In genomic region chr2:23035467-23035866, GRCm38 (mm10) we compare ENCODE assay signal across 23 mouse cellular contexts. TPM values are rescaled to one million over a fixed set of nuclear protein-coding genes. Genes with fewer than 3 reads are reported as not detected.
DNase-seq lines count a peak whose midpoint lies in the region; ATAC-seq and TF ChIP-seq lines count a peak whose summit lies in the region.
"Had no signal": no experiment of that assay in that cellular context is flagged by ENCODE, and none has a peak within 500 bp of the region (broad histone marks: within the 10 kb centered on the region; RNA-seq: fewer than 3 reads in every experiment).

No protein-coding gene starts in this region.

- no peak for TF ChIP-seq EP300 in heart, adult 2 months (IDR thresholded peaks at IDR 0.05; ENCODE audit: insufficient read depth, low read depth, low read length)

- no peaks in the 10 kb centered on the region for H3K27me3 ChIP-seq in heart, adult 2 months (ENCODE audit: control insufficient read depth, insufficient read depth, low read length)
- H3K27me3 ChIP-seq in megakaryocyte, embryonic 14.5 days (replicated peaks): no peaks in the 10 kb centered on the region
- H3K27me3 ChIP-seq in myocyte (ENCODE audit: control insufficient read depth, insufficient read depth, insufficient read length): no peaks in the 10 kb centered on the region
- no peaks in the 10 kb centered on the region for H3K27me3 ChIP-seq in midbrain, postnatal 0 days (ENCODE audit: insufficient read depth, low read length)
- H3K27me3 ChIP-seq: CH12.LX; heart, embryonic 12.5 days; heart, embryonic 15.5 days; hindbrain, embryonic 13.5 days had no signal

- H3K79me2 ChIP-seq in heart, adult 2 months (replicated peaks; ENCODE audit: control insufficient read depth, insufficient read depth, low read length): peaks cover 7% of the 10 kb centered on the region
- peaks cover 88% of the 10 kb centered on the region for H3K79me2 ChIP-seq in myocyte (ENCODE audit: control insufficient read depth, insufficient read depth)

- intact Hi-C loops in heart, adult 2 months (cut with DNase I): loop anchor here (5.0 kb wide), 1 partner anchor 68 kb away; no protein-coding TSS in a partner anchor

- no peak overlapping the region for H3K4me3 ChIP-seq in heart, adult 2 months
- H3K4me3 ChIP-seq in megakaryocyte, embryonic 14.5 days (replicated peaks): peak overlapping the region; percentile 56
- H3K4me3 ChIP-seq in myocyte: no peak overlapping the region
- no peak overlapping the region for H3K4me3 ChIP-seq in midbrain, postnatal 0 days (ENCODE audit: low read depth, low read length)
- H3K4me3 ChIP-seq: heart, embryonic 12.5 days; heart, embryonic 15.5 days; hindbrain, embryonic 10.5 days; hindbrain, embryonic 13.5 days had no signal

- H3K36me3 ChIP-seq in heart, adult 2 months (ENCODE audit: control insufficient read depth, insufficient read depth, low read length): peaks cover 22% of the 10 kb centered on the region
- peaks cover 43% of the 10 kb centered on the region for H3K36me3 ChIP-seq in megakaryocyte, embryonic 14.5 days (replicated peaks; ENCODE audit: low read length)
- H3K36me3 ChIP-seq in myocyte (ENCODE audit: control insufficient read depth, insufficient read depth): no peaks in the 10 kb centered on the region
- 0 out of 2 replicates have a peak, but pooled peaks cover 2% of the 10 kb centered on the region for H3K36me3 ChIP-seq in midbrain, postnatal 0 days (ENCODE audit: insufficient read depth, low read length)
- H3K36me3 ChIP-seq: heart, embryonic 15.5 days had no signal

- no peak for TF ChIP-seq CTCF in heart, adult 2 months (IDR thresholded peaks at IDR 0.05)
- TF ChIP-seq CTCF in midbrain, postnatal 0 days (IDR thresholded peaks at IDR 0.05): no peak

- H3K9me3 ChIP-seq in megakaryocyte, embryonic 14.5 days: no peaks in the 10 kb centered on the region
- no peaks in the 10 kb centered on the region for H3K9me3 ChIP-seq in midbrain, postnatal 0 days (ENCODE audit: low read length)
- H3K9me3 ChIP-seq: G1E; heart, embryonic 12.5 days; heart, embryonic 15.5 days; hindbrain, embryonic 10.5 days; hindbrain, embryonic 13.5 days had no signal

- peaks cover 13% of the 10 kb centered on the region for H3K4me1 ChIP-seq in heart, adult 2 months (ENCODE audit: control insufficient read depth, insufficient read depth, low read length)
- H3K4me1 ChIP-seq in megakaryocyte, embryonic 14.5 days: peaks cover 66% of the 10 kb centered on the region
- H3K4me1 ChIP-seq in midbrain, postnatal 0 days (ENCODE audit: insufficient read depth, low read length): peaks cover 8% of the 10 kb centered on the region

- WGBS in heart, adult 2 months: 92% methylated on average over 1 of the region's 1 CpGs
- WGBS in midbrain, postnatal 0 days: 98% methylated on average over 1 of the region's 1 CpGs

- H3ac ChIP-seq in myocyte (ENCODE audit: control insufficient read depth, insufficient read length): no peak overlapping the region

- TF ChIP-seq POLR2A in heart, adult 2 months (IDR thresholded peaks at IDR 0.05; ENCODE audit: insufficient read depth, low read depth, low read length): no peak
- TF ChIP-seq POLR2A in myocyte (IDR thresholded peaks at IDR 0.05; ENCODE audit: insufficient read length, low read depth): no peak

- H3K9ac ChIP-seq in heart, adult 2 months (ENCODE audit: low read depth, low read length): no peak overlapping the region
- H3K9ac ChIP-seq in midbrain, postnatal 0 days (replicated peaks; ENCODE audit: low read length, poor library complexity, severe bottlenecking): no peak overlapping the region
- H3K9ac ChIP-seq: forebrain, postnatal 0 days; heart, embryonic 12.5 days; heart, embryonic 15.5 days; hindbrain, embryonic 13.5 days had no signal

- peak overlapping the region; percentile 53 for H3K4me2 ChIP-seq in myocyte (ENCODE audit: low read depth)
- H3K4me2 ChIP-seq in midbrain, postnatal 0 days (ENCODE audit: low read depth, low read length, poor library complexity, severe bottlenecking): no peak overlapping the region
- H3K4me2 ChIP-seq: heart, embryonic 12.5 days; heart, embryonic 15.5 days; hindbrain, embryonic 13.5 days had no signal

- no peak overlapping the region for H3K27ac ChIP-seq in heart, adult 2 months
- H3K27ac ChIP-seq in midbrain, postnatal 0 days (ENCODE audit: low read depth, low read length): no peak overlapping the region
- H3K27ac ChIP-seq: heart, embryonic 15.5 days; hindbrain, embryonic 10.5 days; hindbrain, embryonic 13.5 days had no signal

- no peak for ATAC-seq in megakaryocyte, adult 5-6 weeks (ENCODE audit: poor library complexity, severe bottlenecking)
- ATAC-seq in midbrain, postnatal 0 days (ENCODE audit: low FRiP score): no peak
- ATAC-seq: forebrain, embryonic 14.5 days; forebrain, postnatal 0 days; hindbrain, embryonic 16.5 days had no signal

- peak; percentile 4 for DNase-seq in heart, adult 11 months
- DNase-seq in heart, adult 2 months: no peak
- DNase-seq in midbrain, postnatal 0 days (ENCODE audit: low spot score): no peak
- DNase-seq in T-cell, adult 2 months (ENCODE audit: low spot score): no peak
- DNase-seq: adrenal gland, postnatal 10 days; adrenal gland, postnatal 36 days; B cell, adult 2 months; cerebellum, adult 18-20 months; cerebellum, postnatal 14 days; forebrain, postnatal 0 days; gastrocnemius, postnatal 25 days; heart, postnatal 36 days had no signal

TF ChIP-seq in myocyte, 11 proteins besides CTCF, POLR2A, EP300 and RAD21:
- TF ChIP-seq REST (IDR thresholded peaks at IDR 0.05; ENCODE audit: insufficient read depth, insufficient read length) (no peak), E2F4 (IDR thresholded peaks at IDR 0.05; ENCODE audit: insufficient read depth) (no peak), CEBPB (IDR thresholded peaks at IDR 0.05; ENCODE audit: insufficient read depth, poor library complexity, severe bottlenecking) (no peak), SRF (IDR thresholded peaks at IDR 0.05; ENCODE audit: control insufficient read depth, insufficient read length, low read depth) (no peak)

RNA-seq across cellular contexts. Expression of gene Abi1, which starts 4.6 kb away (rescaled TPM):
- total RNA-seq in heart, adult 2 months (2021): 10 to 100 TPM; 20.9 to 23.5 TPM
- 32.6 and 40.9 TPM in 2 replicates for polyA plus RNA-seq in heart, adult 2 months (2012; rRNA removed)
- 61.8 and 70.5 TPM in 2 replicates for polyA plus RNA-seq in megakaryocyte, embryonic 14.5 days (2012; ENCODE audit: insufficient read depth, low replicate concordance)
- total RNA-seq in megakaryocyte, adult 5-6 weeks (2015): 144 TPM in 2 replicates
- total RNA-seq in megakaryocyte, adult 5-6 weeks (2017): 185 and 235 TPM in 2 replicates
- polyA plus RNA-seq in myocyte (2012; fragmentation: generic; extraction: Trizol): 28.0 TPM
- total RNA-seq in midbrain, postnatal 0 days (2014; rRNA removed): 154 and 206 TPM in 2 replicates
- polyA plus RNA-seq in midbrain, postnatal 0 days (2015; fragmentation: Nextera tagmentation; extraction: Ambion mirVana): 68.6 and 71.4 TPM in 2 replicates

RNA-seq across cellular contexts. Expression of gene Acbd5, which starts 32.5 kb away (rescaled TPM):
- 10 to 100 TPM; 26.5 to 28.0 TPM for total RNA-seq in heart, adult 2 months (2021)
- 4.1 and 7.0 TPM in 2 replicates for polyA plus RNA-seq in heart, adult 2 months (2012; rRNA removed)
- 3.2 TPM in 1 of 2 replicates, not detected in the other for polyA plus RNA-seq in megakaryocyte, embryonic 14.5 days (2012; ENCODE audit: insufficient read depth, low replicate concordance)
- 28.8 and 31.7 TPM in 2 replicates for total RNA-seq in megakaryocyte, adult 5-6 weeks (2015)
- 47.4 and 48.7 TPM in 2 replicates for total RNA-seq in megakaryocyte, adult 5-6 weeks (2017)
- 5.0 TPM for polyA plus RNA-seq in myocyte (2012; fragmentation: generic; extraction: Trizol)
- 40.4 and 50.2 TPM in 2 replicates for total RNA-seq in midbrain, postnatal 0 days (2014; rRNA removed)
- 51.8 and 61.2 TPM in 2 replicates for polyA plus RNA-seq in midbrain, postnatal 0 days (2015; fragmentation: Nextera tagmentation; extraction: Ambion mirVana)
